Mouse (Mus musculus) bone marrow, adult 2 months (tissue): ENCODE results near the gene Irs2.

Experiments used
- CTCF ChIP-seq: fragments of 200-500 bp; IDR thresholded peaks from 2 replicates; pipeline ENCODE4 v1.5.1; 2011; ENCODE audit warnings: low read length, control low read depth; ENCODE audit not compliant: control insufficient read depth, insufficient read depth
- POLR2A ChIP-seq: fragments of 200-500 bp; IDR thresholded peaks from 2 replicates; pipeline ENCODE4 v1.6.1; 2011; ENCODE audit warnings: low read depth, mild to moderate bottlenecking, control low read depth, low read length, borderline replicate concordance; ENCODE audit not compliant: control insufficient read depth

DNA sequence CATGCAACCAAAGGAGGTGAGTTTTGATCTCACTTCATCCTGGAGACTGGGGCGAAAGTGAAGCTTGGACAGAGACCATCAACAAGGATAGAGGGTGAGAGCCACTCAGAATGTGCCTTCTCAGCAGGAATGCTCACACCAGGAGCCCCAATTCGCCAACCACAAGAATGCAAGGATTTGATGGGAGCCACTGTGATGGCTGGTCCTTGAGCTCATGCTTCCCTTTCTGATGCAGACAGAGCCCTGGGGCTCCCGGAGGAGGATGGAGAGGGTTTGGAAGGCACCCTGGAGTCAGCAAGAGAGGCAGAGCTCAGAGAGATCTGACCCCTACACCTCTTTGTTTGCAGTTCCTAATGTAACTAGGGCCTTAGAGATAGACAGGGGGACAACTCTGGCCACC, 36.3 kb downstream of the Irs2 start:
- TF ChIP-seq POLR2A: no peak
- no peak for TF ChIP-seq CTCF
